Mouse (Mus musculus) CH12.LX (cell line): ENCODE results near the gene Itprip. TPM values are rescaled to one million over a fixed set of nuclear protein-coding genes. Genes with fewer than 3 reads are reported as not detected.

Experiments used
- DNase-seq: peaks from one replicate; pipeline ENCODE4 v3.0.0-alpha.2; 2013; ENCODE audit errors: extremely low read depth
- H3K27ac ChIP-seq: 2 replicates; pipeline ENCODE4 v1.5.1; 2012; ENCODE audit warnings: low read depth, mild to moderate bottlenecking, control low read depth, moderate library complexity; ENCODE audit not compliant: insufficient read depth
- H3K27me3 ChIP-seq: replicated peaks from 2 replicates; pipeline ENCODE3; 2012; ENCODE audit warnings: inconsistent platforms
- H3K36me3 ChIP-seq, 2 experiments: replicated peaks in 1 of 2; 2 replicates each; pipeline versions ENCODE3 to v1.6.1; 2012; ENCODE audit warnings: inconsistent platforms in 1 of 2, low read length in 1 of 2, mild to moderate bottlenecking in 1 of 2, mixed read lengths in 1 of 2, moderate library complexity in 1 of 2; ENCODE audit not compliant: control insufficient read depth in 1 of 2, insufficient read depth in 1 of 2
- H3K4me1 ChIP-seq, 2 experiments: 2 replicates each; pipeline ENCODE4 v1.6.1; 2012; ENCODE audit warnings: inconsistent platforms in 1 of 2, moderate library complexity in 1 of 2; ENCODE audit not compliant: insufficient read depth in 2 of 2, control insufficient read depth in 1 of 2
- H3K4me2 ChIP-seq: 2 replicates; pipeline ENCODE4 v1.6.1; 2012; ENCODE audit warnings: low read depth, mild to moderate bottlenecking, control low read depth; ENCODE audit not compliant: poor library complexity, insufficient read depth, severe bottlenecking
- H3K4me3 ChIP-seq, 3 experiments: fragments of 150-350 bp in 1 of 3; sonication (generic) in 1 of 3; replicated peaks in 1 of 3; 2 replicates each; pipeline versions ENCODE3 to v1.5.1; 2011 to 2012; ENCODE audit warnings: low read depth in 2 of 3, low read length in 2 of 3, mild to moderate bottlenecking in 2 of 3, moderate library complexity in 2 of 3, control low read depth in 1 of 3, improper control_type of control experiment in 1 of 3, inconsistent platforms in 1 of 3, mixed read lengths in 1 of 3; ENCODE audit not compliant: poor library complexity in 1 of 3
- H3K79me2 ChIP-seq: replicated peaks from 2 replicates; pipeline ENCODE4 v1.6.1; 2012; ENCODE audit warnings: mild to moderate bottlenecking, moderate library complexity; ENCODE audit not compliant: control insufficient read depth, poor library complexity, insufficient read depth, severe bottlenecking; ENCODE audit errors: extremely low read depth
- H3K9ac ChIP-seq: 2 replicates; pipeline ENCODE4 v1.6.1; 2012; ENCODE audit warnings: low read depth, mild to moderate bottlenecking, control low read depth, moderate library complexity; ENCODE audit not compliant: insufficient read depth
- H3K9me3 ChIP-seq: replicated peaks from 2 replicates; pipeline ENCODE3; 2012; ENCODE audit warnings: low read length, inconsistent platforms, mixed read lengths
- CHD1 ChIP-seq: IDR thresholded peaks from 2 replicates; pipeline ENCODE4 v1.6.1; 2012; ENCODE audit warnings: low read depth, low read length, improper control_type of control experiment, inconsistent platforms
- E2F4 ChIP-seq: IDR thresholded peaks from 2 replicates; pipeline ENCODE4 v1.6.1; 2011; ENCODE audit warnings: low read depth, low read length, improper control_type of control experiment; ENCODE audit not compliant: insufficient replicate concordance
- EP300 ChIP-seq: IDR thresholded peaks from 2 replicates; pipeline ENCODE4 v1.6.1; 2011; ENCODE audit warnings: low read length, improper control_type of control experiment
- HCFC1 ChIP-seq: IDR thresholded peaks from 2 replicates; pipeline ENCODE4 v1.6.1; 2012; ENCODE audit warnings: low read depth, mild to moderate bottlenecking, inconsistent platforms, low read length, improper control_type of control experiment
- JUN ChIP-seq: IDR thresholded peaks from 2 replicates; pipeline ENCODE4 v1.6.1; 2011; ENCODE audit warnings: low read depth, mild to moderate bottlenecking, low read length, improper control_type of control experiment, moderate library complexity; ENCODE audit not compliant: insufficient read depth
- JUND ChIP-seq: conservative IDR thresholded peaks from 2 replicates; pipeline ENCODE4 v1.6.1; 2011; ENCODE audit warnings: low read depth, low read length, improper control_type of control experiment
- MAFK ChIP-seq: IDR thresholded peaks from 2 replicates; pipeline ENCODE4 v1.6.1; 2011; ENCODE audit warnings: low read length, improper control_type of control experiment; ENCODE audit not compliant: insufficient replicate concordance
- MAX ChIP-seq: IDR thresholded peaks from 2 replicates; pipeline ENCODE4 v1.6.1; 2011; ENCODE audit warnings: low read length, improper control_type of control experiment
- MEF2A ChIP-seq: IDR thresholded peaks from 2 replicates; pipeline ENCODE4 v1.6.1; 2014; ENCODE audit warnings: low read depth, mild to moderate bottlenecking, inconsistent platforms, low read length, improper control_type of control experiment, borderline replicate concordance
- MXI1 ChIP-seq: IDR thresholded peaks from 2 replicates; pipeline ENCODE4 v1.6.1; 2011; ENCODE audit warnings: mild to moderate bottlenecking, low read depth, low read length, improper control_type of control experiment
- MYC ChIP-seq: IDR thresholded peaks from 2 replicates; pipeline ENCODE4 v1.6.1; 2011; ENCODE audit warnings: low read depth, mild to moderate bottlenecking, improper control_type of control experiment, low read length
- NELFE ChIP-seq: IDR thresholded peaks from 2 replicates; pipeline ENCODE4 v1.6.1; 2011; ENCODE audit warnings: low read depth, low read length, improper control_type of control experiment
- PAX5 ChIP-seq: IDR thresholded peaks from 2 replicates; pipeline ENCODE4 v1.6.1; 2012; ENCODE audit warnings: low read length, inconsistent platforms, mixed read lengths
- RAD21 ChIP-seq: IDR thresholded peaks from 2 replicates; pipeline ENCODE4 v1.6.1; 2011; ENCODE audit warnings: low read depth, mild to moderate bottlenecking, low read length, improper control_type of control experiment, moderate library complexity
- SMC3 ChIP-seq: IDR thresholded peaks from 2 replicates; pipeline ENCODE4 v1.6.1; 2011; ENCODE audit warnings: low read depth, low read length, improper control_type of control experiment
- TBP ChIP-seq: conservative IDR thresholded peaks from 2 replicates; pipeline ENCODE4 v1.6.1; 2011; ENCODE audit warnings: low read depth, low read length, improper control_type of control experiment
- TCF12 ChIP-seq: IDR thresholded peaks from 2 replicates; pipeline ENCODE4 v1.6.1; 2014; ENCODE audit warnings: low read depth, mild to moderate bottlenecking, inconsistent platforms, low read length, improper control_type of control experiment
- UBTF ChIP-seq: IDR thresholded peaks from 2 replicates; pipeline ENCODE4 v1.6.1; 2012; ENCODE audit warnings: low read depth, mild to moderate bottlenecking, inconsistent platforms, low read length, improper control_type of control experiment, moderate library complexity
- USF1 ChIP-seq: IDR thresholded peaks from 2 replicates; pipeline ENCODE4 v1.6.1; 2014; ENCODE audit warnings: low read depth, mild to moderate bottlenecking, inconsistent platforms, low read length, improper control_type of control experiment
- ZC3H11A ChIP-seq: IDR thresholded peaks from 2 replicates; pipeline ENCODE4 v1.6.1; 2012; ENCODE audit warnings: low read depth, mild to moderate bottlenecking, inconsistent platforms, low read length, improper control_type of control experiment
- ZNF384 ChIP-seq: IDR thresholded peaks from 2 replicates; pipeline ENCODE4 v1.6.1; 2012; ENCODE audit warnings: low read depth, low read length, improper control_type of control experiment, inconsistent platforms
- dilution Hi-C: fragments of 300-500 bp; cut with MboI; formaldehyde crosslinking; loops from 2 replicates; pipeline ENCODE4 v1.14.3; 2020; ENCODE audit warnings: low sequenced_read_pairs; ENCODE audit not compliant: extremely low pct_unique_long_range_greater_than_20kb, extremely low pct_ligation_motif_present
- in situ Hi-C: fragments of 300-500 bp; cut with MboI; formaldehyde crosslinking; loops from 3 replicates; pipeline ENCODE4 v1.14.3; 2019; ENCODE audit warnings: low sequenced_read_pairs, low pct_ligation_motif_present, low pct_unique_long_range_greater_than_20kb, mixed read lengths
- polyA plus RNA-seq: library from polyadenylated mRNA; unstranded; fragments of >175 nt; gene quantifications from 2 replicates; pipeline ENCODE4 v1.2.1, GENCODE M21; 2012; ENCODE audit warnings: low read depth; ENCODE audit not compliant: insufficient read length
- total RNA-seq, 2 experiments: library from RNA; depleted of rRNA; stranded (reverse); fragments of 300-350 nt in 1 of 2; fragments of >200 nt in 1 of 2; gene quantifications; 2 replicates each; pipeline ENCODE4 v1.2.3; 2012 to 2014

The Itprip gene
- total and polyA plus RNA-seq, 3 experiments: 9.5 to 10.9 (median 9.9) TPM

- DNase-seq: no peak
- in situ Hi-C loops: no loop called here
- no peaks in the 10 kb centered on the region for H3K9me3 ChIP-seq
- no peak overlapping the region for H3K4me3 ChIP-seq
- no peak overlapping the region for H3K27ac ChIP-seq
- H3K4me1 ChIP-seq: peaks cover 8 to 36% of the 10 kb centered on the region in 2 experiments
- no peaks in the 10 kb centered on the region for H3K27me3 ChIP-seq
- peaks cover 23 to 48% of the 10 kb centered on the region in 2 experiments for H3K36me3 ChIP-seq
- H3K79me2 ChIP-seq: no peaks in the 10 kb centered on the region
- dilution Hi-C loops: no loop called here
- H3K4me2 ChIP-seq: no peak overlapping the region
- TF ChIP-seq E2F4 (no peak), ZNF384 (no peak), MEF2A (no peak), PAX5 (no peak), MAFK (no peak), JUND (no peak), USF1 (no peak), MXI1 (no peak), UBTF (no peak), NELFE (no peak), HCFC1 (no peak), JUN (no peak), EP300 (no peak), CHD1 (no peak), RAD21 (no peak), SMC3 (no peak), MYC (no peak), ZC3H11A (no peak)
- H3K9ac ChIP-seq: no peak overlapping the region
Observed at GRCm38 (mm10) chr19:47891562-47892312, 27.4 kb downstream of the Itprip start.

GRCm38 (mm10) chr19:47890489-47891130 lies 28.5 kb downstream of the Itprip start:
- peaks cover 12 to 37% of the 10 kb centered on the region in 2 experiments for H3K36me3 ChIP-seq
- no peaks in the 10 kb centered on the region for H3K9me3 ChIP-seq
- no peak overlapping the region for H3K27ac ChIP-seq
- dilution Hi-C loops (no loop called here), in situ Hi-C loops (no loop called here)
- DNase-seq: no peak
- TF ChIP-seq TBP: no peak
- no peak for TF ChIP-seq MAFK
- TF ChIP-seq SMC3: no peak
- TF ChIP-seq JUN: no peak
- TF ChIP-seq RAD21: no peak
- no peak for TF ChIP-seq TCF12
- no peak for TF ChIP-seq MAX
- no peak for TF ChIP-seq ZNF384
- H3K4me2 ChIP-seq: no peak overlapping the region
- no peaks in the 10 kb centered on the region for H3K79me2 ChIP-seq
- no peaks in the 10 kb centered on the region for H3K27me3 ChIP-seq
- no peak overlapping the region for H3K9ac ChIP-seq
- H3K4me1 ChIP-seq: peaks cover 8 to 38% of the 10 kb centered on the region in 2 experiments
- no peak overlapping the region for H3K4me3 ChIP-seq
